Mouse (Mus musculus) MEL (cell line): ENCODE results near the gene Gm4792. TPM values are rescaled to one million over a fixed set of nuclear protein-coding genes. Genes with fewer than 3 reads are reported as not detected.

Experiments
- DNase-seq: peaks from one replicate; pipeline ENCODE4 v3.0.0; 2011; ENCODE audit warnings: low read depth, low spot score
- H3K27ac ChIP-seq: 2 replicates; pipeline ENCODE4 v1.5.1; 2012; ENCODE audit warnings: low read depth, mild to moderate bottlenecking, control low read depth, low read length, moderate library complexity; ENCODE audit not compliant: control insufficient read depth
- H3K27me3 ChIP-seq, 2 experiments: fragments of 150-350 bp in 1 of 2; sonication (generic) in 1 of 2; 2 replicates each; pipeline ENCODE4 v1.6.1; 2012; ENCODE audit warnings: low read length in 2 of 2, mild to moderate bottlenecking in 2 of 2, improper control_type of control experiment in 1 of 2, moderate library complexity in 1 of 2; ENCODE audit not compliant: insufficient read depth in 2 of 2, control insufficient read depth in 1 of 2
- H3K36me3 ChIP-seq, 2 experiments: 2 replicates each; pipeline ENCODE4 v1.6.1; 2012 to 2014; ENCODE audit warnings: low read length in 2 of 2, improper control_type of control experiment in 1 of 2, inconsistent platforms in 1 of 2, mild to moderate bottlenecking in 1 of 2; ENCODE audit not compliant: insufficient read depth in 2 of 2, control insufficient read depth in 1 of 2
- H3K4me1 ChIP-seq, 2 experiments: fragments of 150-350 bp in 1 of 2; sonication (generic) in 1 of 2; 2 replicates each; pipeline ENCODE4 v1.6.1; 2012; ENCODE audit warnings: low read length in 2 of 2, improper control_type of control experiment in 1 of 2, mild to moderate bottlenecking in 1 of 2; ENCODE audit not compliant: insufficient read depth in 2 of 2, control insufficient read depth in 1 of 2
- H3K4me3 ChIP-seq, 2 experiments: fragments of 150-350 bp in 1 of 2; sonication (generic) in 1 of 2; 2 replicates each; pipeline ENCODE4 v1.5.1; 2012; ENCODE audit warnings: low read depth in 2 of 2, low read length in 2 of 2, mild to moderate bottlenecking in 2 of 2, moderate library complexity in 2 of 2, control low read depth in 1 of 2, improper control_type of control experiment in 1 of 2; ENCODE audit not compliant: control insufficient read depth in 1 of 2, insufficient read depth in 1 of 2
- H3K79me2 ChIP-seq: 2 replicates; pipeline ENCODE4 v1.6.1; 2012; ENCODE audit warnings: mild to moderate bottlenecking, low read length, moderate library complexity; ENCODE audit not compliant: control insufficient read depth, poor library complexity, insufficient read depth
- H3K9ac ChIP-seq: 2 replicates; pipeline ENCODE4 v1.6.1; 2012; ENCODE audit warnings: low read depth, mild to moderate bottlenecking, control low read depth, low read length, moderate library complexity; ENCODE audit not compliant: control insufficient read depth, poor library complexity, severe bottlenecking
- H3K9me3 ChIP-seq: fragments of 150-350 bp; sonication (generic); replicated peaks from 2 replicates; pipeline ENCODE4 v1.6.1; 2012; ENCODE audit warnings: mild to moderate bottlenecking, low read length, improper control_type of control experiment, moderate library complexity; ENCODE audit not compliant: insufficient read depth
- ETS1 ChIP-seq: IDR thresholded peaks from 2 replicates; pipeline ENCODE4 v1.6.1; 2012; ENCODE audit warnings: low read depth, mild to moderate bottlenecking, inconsistent platforms, low read length, improper control_type of control experiment, moderate library complexity
- GATA1 ChIP-seq: IDR thresholded peaks from 2 replicates; pipeline ENCODE4 v1.6.1; 2011; ENCODE audit warnings: low read depth, low read length, improper control_type of control experiment
- MAFK ChIP-seq: IDR thresholded peaks from 2 replicates; pipeline ENCODE4 v1.6.1; 2011; ENCODE audit warnings: low read depth, mild to moderate bottlenecking, low read length, improper control_type of control experiment, borderline replicate concordance
- MAX ChIP-seq: IDR thresholded peaks from 2 replicates; pipeline ENCODE4 v1.6.1; 2011; ENCODE audit warnings: low read length, improper control_type of control experiment
- MAZ ChIP-seq: IDR thresholded peaks from 2 replicates; pipeline ENCODE4 v1.6.1; 2012; ENCODE audit warnings: low read depth, mild to moderate bottlenecking, inconsistent platforms, low read length, improper control_type of control experiment
- MEF2A ChIP-seq: IDR thresholded peaks from 2 replicates; pipeline ENCODE4 v1.6.1; 2014; ENCODE audit warnings: low read depth, mild to moderate bottlenecking, inconsistent platforms, low read length, improper control_type of control experiment; ENCODE audit not compliant: poor library complexity, insufficient replicate concordance, severe bottlenecking; ENCODE audit errors: extremely low read depth
- MXI1 ChIP-seq: IDR thresholded peaks from 2 replicates; pipeline ENCODE4 v1.6.1; 2011; ENCODE audit warnings: mild to moderate bottlenecking, low read depth, low read length, improper control_type of control experiment
- MYB ChIP-seq: IDR thresholded peaks from 2 replicates; pipeline ENCODE4 v1.6.1; 2011; ENCODE audit warnings: mild to moderate bottlenecking, low read depth, low read length, improper control_type of control experiment
- NELFE ChIP-seq: IDR thresholded peaks from 2 replicates; pipeline ENCODE4 v1.6.1; 2011; ENCODE audit warnings: low read depth, low read length, improper control_type of control experiment
- POLR2AphosphoS5 ChIP-seq: IDR thresholded peaks from 2 replicates; pipeline ENCODE4 v1.6.1; 2012; ENCODE audit warnings: low read depth, borderline replicate concordance, mild to moderate bottlenecking, inconsistent platforms, low read length, moderate library complexity, mixed read lengths
- RAD21 ChIP-seq: IDR thresholded peaks from 2 replicates; pipeline ENCODE4 v1.6.1; 2011; ENCODE audit warnings: mild to moderate bottlenecking, low read depth, low read length, improper control_type of control experiment
- RCOR1 ChIP-seq: IDR thresholded peaks from 2 replicates; pipeline ENCODE4 v1.6.1; 2012; ENCODE audit warnings: low read depth, mild to moderate bottlenecking, inconsistent platforms, low read length, improper control_type of control experiment
- TAL1 ChIP-seq: IDR thresholded peaks from 2 replicates; pipeline ENCODE4 v1.6.1; 2012; ENCODE audit warnings: mild to moderate bottlenecking, inconsistent platforms, low read length, moderate library complexity, mixed read lengths
- UBTF ChIP-seq: IDR thresholded peaks from 2 replicates; pipeline ENCODE4 v1.6.1; 2012; ENCODE audit warnings: low read depth, mild to moderate bottlenecking, inconsistent platforms, low read length, improper control_type of control experiment, moderate library complexity, borderline replicate concordance; ENCODE audit not compliant: insufficient read depth
- ZNF384 ChIP-seq: IDR thresholded peaks from 2 replicates; pipeline ENCODE4 v1.6.1; 2012; ENCODE audit warnings: low read depth, mild to moderate bottlenecking, inconsistent platforms, low read length, improper control_type of control experiment
- polyA plus RNA-seq, 2 experiments: library from polyadenylated mRNA; stranded (reverse) in 1 of 2; unstranded in 1 of 2; fragments of >175 nt in 1 of 2; fragments of >200 nt in 1 of 2; gene quantifications; 2 replicates each; pipeline versions ENCODE4 v1.2.1 to v1.2.4; 2012; ENCODE audit warnings: low replicate concordance in 2 of 2, low read depth in 1 of 2; ENCODE audit not compliant: insufficient read length in 2 of 2, insufficient read depth in 1 of 2, missing spikeins in 1 of 2
- total RNA-seq: library from RNA; depleted of rRNA; stranded (reverse); fragments of 300-350 nt; gene quantifications from 2 replicates; pipeline ENCODE4 v1.2.3, GENCODE M21; 2012; rRNA removed

Gene Gm4792
- total RNA-seq (not detected in 2 replicates), polyA plus RNA-seq (not detected)

GRCm38 (mm10) chr10:94298471-94298870 is at the start of gene Gm4792:
Gm4792 (minus strand) TSS chr10:94298703.
- H3K79me2 ChIP-seq = no peaks in the 10 kb centered on the region
- DNase-seq = no peak
- H3K9me3 ChIP-seq = no peaks in the 10 kb centered on the region
- no peaks in the 10 kb centered on the region for H3K36me3 ChIP-seq
- TF ChIP-seq MAZ = no peak
- H3K27me3 ChIP-seq = peaks cover 0 to 14% of the 10 kb centered on the region in 2 experiments; a peak in 3 of 4 replicates
- no peak within 1 kb of the TSS for H3K27ac ChIP-seq
- no peak within 1 kb of the TSS for H3K4me3 ChIP-seq
- no peak within 1 kb of the TSS for H3K9ac ChIP-seq
- H3K4me1 ChIP-seq = no peaks in the 10 kb centered on the region

GRCm38 (mm10) chr10:94347959-94348358 is 49.5 kb upstream of the Gm4792 start:
- H3K79me2 ChIP-seq = no peaks in the 10 kb centered on the region
- H3K9ac ChIP-seq = no peak overlapping the region
- H3K27ac ChIP-seq = no peak overlapping the region
- DNase-seq = no peak
- peaks cover 0 to 1% of the 10 kb centered on the region in 2 experiments; a peak in 1 of 4 replicates for H3K27me3 ChIP-seq
- H3K9me3 ChIP-seq = no peaks in the 10 kb centered on the region
- TF ChIP-seq MEF2A (no peak), MXI1 (no peak), POLR2AphosphoS5 (no peak), UBTF (no peak), GATA1 (no peak), ETS1 (no peak), RCOR1 (no peak), RAD21 (no peak), NELFE (no peak), MAFK (no peak), MAX (no peak), TAL1 (no peak), ZNF384 (no peak), MAZ (no peak), MYB (no peak)
- H3K36me3 ChIP-seq = no peaks in the 10 kb centered on the region
- no peaks in the 10 kb centered on the region for H3K4me1 ChIP-seq
- no peak overlapping the region for H3K4me3 ChIP-seq
